Mouse (Mus musculus) bone marrow macrophage, adult 2 months (primary cell): ENCODE data around the gene BC107364.
"Not testable (repeated sequence)": the region's sequence is repeated elsewhere in the genome, so short reads cannot be mapped to it uniquely, and the experiment has no call there.

Experiments
- CTCF ChIP-seq: IDR thresholded peaks from 2 replicates; pipeline ENCODE4 v1.5.1; 2012; ENCODE audit warnings: low read depth, mild to moderate bottlenecking, low read length, moderate library complexity
- POLR2A ChIP-seq: IDR thresholded peaks from 2 replicates; pipeline ENCODE4 v1.6.1; 2012; ENCODE audit warnings: mild to moderate bottlenecking, low read depth, low read length, borderline replicate concordance

DNA sequence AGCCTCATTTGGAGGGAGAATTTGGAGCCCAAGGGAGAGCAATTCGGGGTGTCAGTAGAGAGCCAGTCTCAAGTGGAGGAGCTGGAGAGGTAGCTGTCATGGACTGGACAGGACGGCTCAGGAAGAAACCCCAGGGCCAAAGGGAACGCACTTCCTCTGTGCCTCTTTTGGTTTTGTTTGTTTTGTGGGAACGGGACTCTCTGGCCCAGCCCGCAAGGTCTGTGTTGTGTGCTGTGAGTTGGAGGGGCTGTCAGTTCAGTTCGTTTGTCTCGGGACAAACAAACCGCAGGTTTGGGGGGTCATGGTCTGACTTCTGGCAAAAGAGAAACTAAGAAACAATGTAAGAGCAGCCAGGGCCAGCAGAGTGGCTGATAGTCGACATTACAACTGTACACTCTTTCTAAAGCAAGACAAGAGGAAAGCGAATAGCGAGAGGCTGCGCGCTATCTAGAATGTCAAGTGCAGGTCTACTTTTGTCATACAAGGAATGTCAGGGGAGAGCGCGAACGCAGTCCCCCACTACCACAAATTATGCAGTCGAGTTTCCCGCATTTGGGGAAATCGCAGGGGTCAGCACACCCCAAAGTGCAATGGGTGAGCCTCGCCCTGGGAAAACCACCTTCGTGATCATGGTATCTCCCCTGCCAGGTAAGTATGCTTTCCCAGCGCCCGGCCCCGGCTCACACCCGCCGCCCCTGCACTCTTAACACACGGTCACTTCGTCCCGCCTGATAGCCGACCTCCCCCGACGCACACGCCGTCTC lies 34.1 kb upstream of the BC107364 start:
- TF ChIP-seq POLR2A, CTCF: not testable (repeated sequence)
